Mouse (Mus musculus): ENCODE results near the gene Plekhh2.
A peak's percentile ranks its signal among the peaks of the same experiment; 100 is the strongest.

Plekhh2 gene

DNA sequence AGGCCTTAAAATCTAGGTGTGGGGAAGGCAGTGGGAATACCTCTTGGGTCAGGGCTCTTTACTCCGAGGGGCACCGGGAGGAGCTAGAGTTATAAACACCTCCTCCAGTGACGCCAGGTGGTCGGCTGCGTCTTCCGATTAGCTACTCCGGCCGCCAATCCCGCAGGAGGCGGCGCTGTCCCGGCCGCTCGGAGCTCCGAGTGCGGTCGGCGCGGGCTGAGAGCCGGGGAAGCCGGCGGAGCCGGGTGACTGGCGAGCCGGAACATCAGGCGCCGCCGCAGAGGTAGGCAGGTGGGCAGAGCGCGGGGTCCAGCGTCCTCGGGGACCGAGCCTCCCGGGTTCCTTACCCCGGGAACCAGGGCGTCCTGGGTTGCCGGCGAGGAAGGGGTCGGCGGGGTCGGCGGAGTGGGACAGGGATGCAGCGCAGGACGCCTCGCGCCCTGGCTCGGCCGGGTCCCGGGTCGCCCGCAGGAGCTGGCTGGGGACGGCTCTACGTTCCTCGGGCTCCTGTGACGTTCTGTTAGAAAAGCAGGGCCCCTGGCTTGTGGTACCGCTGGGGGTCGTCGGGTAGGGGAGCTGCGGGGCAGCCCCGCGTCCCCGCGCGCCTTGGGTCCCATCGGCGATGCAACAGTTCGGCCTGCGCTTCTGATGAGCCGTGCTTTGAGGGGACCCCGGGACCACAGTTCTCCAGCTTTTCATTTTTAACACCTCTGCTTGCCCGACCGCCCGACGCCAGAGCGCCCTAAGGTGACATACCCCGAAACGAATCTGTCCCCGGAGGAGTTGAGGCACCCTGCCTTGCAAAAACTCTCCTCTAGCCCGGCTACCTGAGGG is at the start of gene Plekhh2:
Gene Plekhh2 (plus strand): TSS at position 214 of the 834 bp plus-strand sequence.
- DNase-seq (ENCODE audit: low spot score in 2 of 2): peak; percentile 80 to 81

DNA sequence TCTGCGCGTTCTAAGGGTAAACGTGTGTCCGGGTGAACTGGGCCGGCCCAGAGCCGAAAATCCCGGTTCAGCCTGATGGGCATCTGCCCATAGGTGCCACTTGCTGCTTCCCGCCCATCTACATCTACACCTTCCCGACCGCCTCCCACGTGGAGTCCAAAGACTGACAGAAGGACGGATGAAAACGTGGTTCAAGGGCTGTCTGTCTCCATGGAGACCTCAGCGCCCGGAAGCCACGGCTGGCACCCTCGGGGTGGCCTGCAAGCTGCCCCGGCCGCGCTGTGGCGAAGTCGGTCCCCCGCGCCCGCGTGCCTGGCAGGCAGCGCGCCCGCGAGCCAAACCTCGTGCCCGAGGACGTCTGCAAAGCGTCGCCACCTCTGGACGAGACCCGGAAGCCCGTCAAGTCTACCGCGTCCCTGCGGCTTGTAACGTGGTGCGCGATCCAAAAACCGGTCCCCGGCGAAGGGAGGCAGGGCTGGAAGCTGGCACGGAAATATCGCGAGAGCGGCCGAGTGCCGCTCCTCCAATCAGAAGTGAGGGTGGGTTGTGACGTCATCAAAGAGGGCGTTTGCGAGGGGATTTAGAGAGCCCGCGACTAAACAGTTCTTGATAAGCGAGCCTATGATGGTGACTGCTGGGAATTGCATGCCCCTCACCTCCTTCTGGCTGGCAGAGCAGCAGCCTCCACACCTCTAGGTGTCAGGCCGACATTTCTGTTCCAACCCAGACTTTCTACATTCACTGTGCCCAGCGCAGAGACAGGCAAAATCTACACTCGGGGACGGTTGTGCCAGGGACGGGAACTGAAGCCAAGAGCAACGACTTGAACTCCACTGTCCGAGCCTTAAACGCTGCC is 45.7 kb upstream of the Plekhh2 start, which contains the start of gene Thada:
Gene Thada (minus strand): TSS at position 453 of the 856 bp plus-strand sequence.
- peak; percentile 97 for DNase-seq (ENCODE audit: low spot score in 2 of 2)

DNA sequence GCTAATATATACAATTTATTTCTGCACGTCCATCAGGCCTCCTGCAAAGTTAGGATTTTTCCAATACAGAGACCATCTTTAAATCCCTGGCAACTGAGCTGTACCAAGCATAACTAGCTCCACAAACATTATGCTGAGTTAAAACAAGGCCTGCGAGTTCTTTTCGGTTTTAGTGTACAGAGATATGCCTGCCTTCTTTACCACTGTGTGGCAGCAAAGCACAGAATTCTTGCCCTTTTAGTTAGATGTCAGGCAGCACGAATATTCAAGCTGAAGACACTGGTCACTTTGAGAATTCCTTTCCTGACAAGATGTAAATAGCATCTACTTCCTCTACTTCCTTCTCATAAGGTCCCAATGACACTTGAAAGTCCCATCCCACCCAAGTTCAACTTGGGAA is 37.4 kb upstream of the Plekhh2 start:
- DNase-seq (ENCODE audit: low spot score in 2 of 2): no peak

DNA sequence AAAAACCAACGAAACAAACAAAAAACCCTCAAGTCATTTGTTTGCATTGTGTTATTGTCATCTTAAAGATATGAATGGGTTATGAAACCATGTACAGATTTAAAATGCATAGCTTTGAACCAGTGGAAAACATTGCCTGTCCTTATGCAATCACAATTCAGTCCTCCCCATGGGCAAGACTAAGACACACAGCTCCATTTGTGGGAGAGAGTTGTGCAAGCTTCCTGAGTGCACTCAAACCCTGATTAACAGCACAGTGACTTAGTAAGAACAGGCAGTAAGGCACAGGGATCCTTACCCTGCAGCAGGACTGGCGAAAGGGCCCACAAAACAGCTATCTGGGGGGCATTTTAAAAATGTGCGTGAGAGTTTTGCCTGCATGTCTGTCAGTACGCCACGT is 34.5 kb upstream of the Plekhh2 start:
- DNase-seq (ENCODE audit: low spot score in 2 of 2): no peak

DNA sequence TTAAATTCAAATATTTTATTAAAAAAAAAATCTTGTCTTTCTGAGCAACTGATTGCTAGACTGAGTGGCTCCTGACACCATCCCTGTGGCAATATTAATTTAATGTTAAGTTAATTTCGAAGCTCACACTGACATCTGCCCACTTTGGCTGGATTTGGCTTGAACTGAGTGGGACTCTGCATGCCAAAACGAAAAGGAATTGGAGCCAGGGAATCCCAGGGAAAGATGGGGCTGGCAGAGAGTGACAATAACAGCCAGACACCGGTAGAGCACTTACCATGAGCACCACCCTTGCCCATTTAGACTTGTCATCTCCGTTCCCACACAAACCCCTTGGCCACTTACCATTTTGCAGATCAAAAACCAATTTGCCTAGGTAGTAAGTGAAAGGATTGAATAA is 33.4 kb upstream of the Plekhh2 start:
- DNase-seq (ENCODE audit: low spot score in 2 of 2): no peak

DNA sequence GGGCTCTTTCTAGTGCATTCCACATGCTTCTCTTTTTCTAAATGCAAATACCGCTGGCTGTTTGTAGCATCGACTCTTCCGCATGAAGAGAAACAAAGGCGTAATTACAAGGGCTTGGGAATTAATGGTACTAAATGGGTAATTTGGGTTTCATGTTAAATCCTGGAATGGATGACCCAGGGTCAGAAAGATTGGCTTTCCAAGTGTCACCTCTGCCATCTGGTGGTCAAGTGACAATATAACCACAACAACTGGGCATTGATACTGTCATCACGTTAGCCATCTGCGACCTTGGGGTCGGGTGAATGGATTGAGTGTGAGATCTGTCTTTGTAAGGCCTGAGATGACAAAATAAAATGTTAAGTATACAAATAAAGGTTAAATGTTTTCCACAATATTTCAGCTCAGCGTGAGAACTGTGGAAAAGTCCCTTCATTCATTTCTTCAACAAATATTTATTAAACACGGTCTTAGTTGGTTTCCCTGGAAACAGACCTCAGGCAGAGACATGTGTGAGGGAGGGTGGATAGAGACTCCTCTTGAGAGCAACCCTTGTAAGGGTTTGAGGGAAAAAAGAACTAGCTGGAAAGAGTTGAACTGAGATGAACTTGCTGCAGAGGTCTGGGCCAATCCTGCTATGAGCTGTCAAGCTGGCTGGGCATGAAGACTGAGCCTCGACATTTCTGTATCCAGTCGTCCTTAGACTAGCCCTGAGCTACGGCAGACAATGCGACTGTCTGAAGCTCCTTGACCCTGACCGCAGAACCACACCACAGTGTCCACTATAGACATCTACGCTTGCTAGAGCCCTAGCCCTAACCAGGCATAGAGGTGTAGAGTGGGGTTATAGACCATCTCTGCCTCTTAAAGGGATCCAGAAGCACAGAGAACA is 31.0 kb upstream of the Plekhh2 start:
- peak; percentile 15 to 22 for DNase-seq (ENCODE audit: low spot score in 2 of 2)

DNA sequence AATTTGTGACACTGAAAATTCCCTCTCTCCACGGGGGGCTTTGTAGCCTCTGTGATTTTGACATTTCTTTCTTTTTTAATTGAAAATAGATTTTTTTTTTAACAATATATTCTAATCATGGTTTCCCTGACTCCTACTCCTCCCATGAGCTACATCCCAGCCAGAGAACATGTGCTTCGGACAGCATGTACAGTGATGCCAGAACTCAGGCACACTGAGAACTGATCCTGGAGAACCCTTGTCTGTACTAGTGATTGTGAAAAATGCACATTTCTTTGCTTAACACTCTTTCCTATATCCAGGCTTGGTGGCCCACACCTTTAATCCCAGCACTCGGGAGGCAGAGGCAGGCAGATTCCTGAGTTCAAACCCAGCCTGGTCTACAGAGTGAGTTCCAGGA is 28.9 kb upstream of the Plekhh2 start:
- no peak for DNase-seq (ENCODE audit: low spot score in 2 of 2)

DNA sequence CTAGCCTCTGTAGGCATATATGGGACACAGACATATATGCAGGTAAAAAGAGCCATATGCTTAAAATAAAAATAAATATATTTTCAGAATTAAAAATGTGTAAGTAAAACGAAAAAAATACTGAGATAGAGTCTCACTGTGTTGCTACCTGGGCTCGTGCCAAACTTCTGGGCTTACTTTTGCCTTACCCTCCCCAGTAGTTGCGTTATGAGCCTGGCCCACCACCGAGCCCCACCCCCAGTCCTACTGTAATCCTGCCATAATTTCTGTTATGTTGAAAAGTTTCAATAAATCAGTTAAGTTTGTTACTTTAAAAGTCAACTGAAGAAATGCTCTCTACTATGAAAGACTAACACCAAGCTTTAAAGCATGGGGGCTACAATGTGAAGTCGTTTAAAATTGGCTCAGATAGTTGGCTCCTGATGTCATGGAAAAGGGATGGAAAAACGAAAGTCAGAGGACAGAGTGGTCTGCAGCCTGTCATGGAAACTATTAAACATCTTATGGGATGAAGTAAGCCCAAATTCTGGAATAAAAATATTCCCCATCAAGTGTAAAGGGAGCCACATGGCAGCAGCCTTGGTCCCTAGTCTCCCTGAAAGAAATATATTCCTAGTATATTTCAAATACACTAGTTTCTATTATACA is 27.9 kb upstream of the Plekhh2 start:
- no peak for DNase-seq (ENCODE audit: low spot score in 2 of 2)

DNA sequence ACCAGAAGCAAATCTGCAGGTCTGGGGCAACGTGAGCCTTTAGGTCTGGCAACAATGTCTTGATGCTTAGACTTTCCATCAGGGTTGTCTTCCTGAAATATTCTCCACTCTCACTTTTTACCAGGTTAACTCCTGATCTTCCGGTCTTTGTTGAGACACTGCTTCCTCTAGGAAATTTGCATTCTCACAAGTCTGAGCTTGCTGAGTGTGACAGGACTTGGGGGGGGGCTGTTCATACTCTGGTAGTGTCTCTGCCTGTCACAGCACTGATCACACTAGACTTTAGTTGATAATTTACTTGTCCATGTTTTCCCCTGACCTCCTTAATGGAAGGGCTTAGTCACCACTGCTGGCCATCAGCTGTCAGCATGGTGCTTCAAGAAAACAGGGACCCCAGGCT is 24.3 kb upstream of the Plekhh2 start:
- DNase-seq (ENCODE audit: low spot score in 2 of 2): no peak

DNA sequence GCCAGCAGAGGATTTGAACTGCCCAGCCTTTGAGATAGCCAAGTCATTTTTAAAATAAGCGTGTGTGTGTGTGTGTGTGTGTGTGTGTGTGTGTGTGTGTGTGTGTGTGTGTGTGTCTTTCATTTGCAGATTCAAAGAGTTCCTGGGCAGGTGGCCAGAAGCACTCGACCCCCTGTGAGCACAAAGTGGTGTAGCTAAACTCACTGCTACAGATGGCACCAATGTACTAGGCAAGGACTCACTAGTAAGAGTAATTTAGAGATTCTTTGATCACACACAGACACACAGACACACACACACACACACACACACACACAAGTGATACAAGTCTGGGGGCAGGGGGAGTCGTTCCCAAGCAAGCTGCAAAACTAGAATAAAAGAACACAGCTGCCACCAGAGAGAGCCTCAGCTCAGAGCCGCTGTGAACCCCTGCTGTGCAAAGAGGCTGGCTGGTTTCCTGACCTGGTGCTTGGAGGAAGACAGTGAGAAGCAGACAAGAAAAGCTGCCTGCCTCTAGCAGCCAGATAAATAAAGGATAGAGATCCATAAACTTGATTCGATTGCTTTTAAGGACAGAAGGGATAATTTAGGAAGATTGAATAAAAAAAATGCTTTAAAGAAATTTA is 19.3 kb upstream of the Plekhh2 start:
- DNase-seq (ENCODE audit: low spot score in 2 of 2): no peak

DNA sequence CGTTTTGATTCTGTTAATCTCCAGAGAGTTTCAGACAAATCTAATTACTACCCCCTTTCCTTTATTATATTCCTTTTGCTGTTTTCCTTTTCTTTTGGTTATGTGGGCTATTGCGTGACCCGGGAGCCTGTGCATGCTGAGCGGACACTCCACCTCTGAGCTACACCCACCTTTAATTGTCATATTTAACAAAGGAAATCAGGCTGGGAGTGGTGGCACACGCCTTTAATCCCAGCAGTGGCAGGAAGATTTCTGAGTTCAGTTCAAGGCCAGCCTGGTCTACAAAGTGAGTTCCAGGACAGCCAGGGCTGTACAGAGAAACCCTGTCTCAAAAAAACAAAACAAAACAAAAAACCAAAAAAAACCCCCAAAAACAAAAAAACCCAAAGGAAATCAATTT is 14.7 kb upstream of the Plekhh2 start:
- DNase-seq (ENCODE audit: low spot score in 2 of 2): no peak

DNA sequence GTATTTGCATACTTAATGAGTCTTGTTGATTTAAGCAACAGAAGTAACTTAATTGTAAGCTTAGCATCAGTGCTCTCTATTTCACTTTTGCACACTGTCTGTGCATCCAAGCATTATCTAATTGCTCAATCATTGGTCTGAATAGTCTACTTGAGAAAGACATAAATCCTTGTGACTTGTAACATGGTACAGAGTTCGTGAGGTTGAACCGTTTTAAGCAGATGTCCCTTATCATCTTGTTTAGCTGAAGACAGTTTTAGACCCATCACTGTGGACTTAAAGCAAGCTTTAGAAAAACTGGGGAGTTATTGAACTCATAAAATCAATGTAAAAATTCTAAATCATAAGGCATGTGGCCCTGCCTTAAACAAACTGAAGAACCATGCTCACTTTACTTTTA is 14.1 kb upstream of the Plekhh2 start:
- no peak for DNase-seq (ENCODE audit: low spot score in 2 of 2)

DNA sequence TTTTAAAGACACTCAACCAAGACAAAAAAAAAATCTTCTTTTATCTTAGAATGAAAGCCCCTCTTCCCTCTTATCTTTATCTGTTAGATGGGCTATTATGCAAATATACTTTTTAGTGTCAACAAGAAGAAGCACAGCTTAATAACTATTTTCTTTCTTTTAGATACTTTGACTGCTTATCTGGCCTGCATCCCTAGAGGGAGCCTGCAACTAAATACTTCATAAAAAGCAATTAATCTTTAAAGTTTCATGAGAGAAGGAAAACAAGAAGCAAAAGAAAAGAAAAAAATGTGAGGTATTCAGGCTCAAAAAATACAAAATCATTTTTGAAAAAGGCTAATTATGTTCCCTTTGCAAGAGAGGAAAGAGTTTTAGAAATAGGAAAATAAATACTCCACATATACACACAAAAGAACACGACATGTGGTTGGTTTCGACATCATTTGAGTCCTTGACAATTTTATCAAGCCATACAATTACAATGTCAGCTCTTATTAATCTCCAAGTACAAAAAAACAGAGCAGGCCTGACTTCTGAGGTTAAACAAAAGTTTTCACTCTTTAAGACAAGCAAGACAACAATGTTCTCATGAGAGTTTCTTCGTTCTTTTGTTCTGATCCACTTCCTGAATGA is 13.6 kb upstream of the Plekhh2 start:
- no peak for DNase-seq (ENCODE audit: low spot score in 2 of 2)

DNA sequence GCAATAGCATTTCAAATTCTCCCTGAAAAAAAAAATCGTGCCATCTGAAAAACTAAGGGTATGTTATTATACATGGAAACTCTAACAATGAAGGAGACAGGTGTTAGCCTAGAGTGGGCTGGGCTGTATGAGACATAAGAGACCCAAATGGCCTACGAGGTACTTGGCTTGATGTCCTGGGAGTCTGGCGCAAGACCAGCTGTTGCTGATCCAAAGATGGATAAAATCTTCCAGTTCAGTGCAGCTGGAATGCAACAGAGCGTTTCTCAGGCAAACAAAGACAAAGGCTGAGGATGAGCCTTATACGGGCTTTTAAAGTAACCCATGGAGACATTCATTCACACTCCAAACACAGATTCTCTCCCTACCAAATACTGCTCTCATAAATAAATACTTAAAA is 13.1 kb upstream of the Plekhh2 start:
- DNase-seq (ENCODE audit: low spot score in 2 of 2): no peak

DNA sequence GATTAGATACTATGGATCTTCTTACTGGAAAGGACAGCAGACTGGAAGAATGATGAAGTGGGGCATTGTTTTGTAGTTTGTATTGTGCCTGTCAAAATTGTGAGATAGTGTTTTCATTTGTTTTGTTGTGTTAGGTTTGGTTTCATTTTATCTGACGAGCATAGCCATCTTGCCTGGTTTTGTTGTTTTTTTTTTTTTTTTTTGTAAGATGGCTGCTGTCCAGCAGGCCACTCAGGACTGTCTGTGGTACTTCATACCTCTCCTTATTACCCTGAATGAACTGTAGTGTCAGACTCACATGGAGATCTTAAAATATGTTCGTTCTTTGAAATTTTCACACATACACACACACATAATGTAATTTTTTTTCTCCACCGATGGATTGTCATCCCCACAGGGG is 9.4 kb upstream of the Plekhh2 start:
- DNase-seq (ENCODE audit: low spot score in 2 of 2): no peak

DNA sequence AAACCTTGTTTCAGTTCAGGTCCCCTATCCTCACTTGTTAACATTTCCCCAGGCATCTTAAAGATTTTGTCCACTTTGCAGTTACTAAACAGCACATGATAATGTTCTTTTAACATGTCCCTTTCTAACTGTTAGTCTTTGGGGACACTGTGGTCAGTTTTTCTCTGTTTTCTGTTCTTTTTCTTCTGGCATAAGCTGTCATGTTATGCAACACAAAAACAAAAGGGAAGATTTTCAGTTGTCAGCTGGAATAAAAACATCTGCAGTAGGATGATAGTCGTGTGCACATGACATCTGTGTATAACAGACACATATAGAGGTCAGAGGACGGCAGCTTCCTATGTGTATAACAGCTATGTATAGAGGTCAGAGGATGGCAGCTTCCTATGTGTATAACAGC is 5.8 kb upstream of the Plekhh2 start:
- DNase-seq (ENCODE audit: low spot score in 2 of 2): peak; percentile 21

DNA sequence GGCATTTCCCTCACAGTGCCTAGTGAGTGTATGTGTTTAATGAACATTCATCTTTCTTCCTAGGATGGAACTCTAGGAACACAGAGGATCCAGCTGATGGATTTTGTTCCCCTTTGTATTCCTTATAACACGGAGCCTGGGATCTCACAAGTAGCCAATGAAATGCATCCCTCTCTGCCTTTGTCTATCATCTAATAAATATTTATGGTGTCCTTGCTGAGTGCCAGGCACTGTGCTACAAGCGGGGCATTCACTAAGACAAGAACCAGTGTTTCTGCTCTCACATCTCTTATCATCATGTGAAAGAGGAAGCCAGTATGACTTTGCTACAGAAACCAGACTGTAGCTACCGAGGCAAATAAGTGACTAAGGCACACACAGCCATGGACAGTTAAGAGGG is 3.0 kb upstream of the Plekhh2 start:
- no peak for DNase-seq (ENCODE audit: low spot score in 2 of 2)

DNA sequence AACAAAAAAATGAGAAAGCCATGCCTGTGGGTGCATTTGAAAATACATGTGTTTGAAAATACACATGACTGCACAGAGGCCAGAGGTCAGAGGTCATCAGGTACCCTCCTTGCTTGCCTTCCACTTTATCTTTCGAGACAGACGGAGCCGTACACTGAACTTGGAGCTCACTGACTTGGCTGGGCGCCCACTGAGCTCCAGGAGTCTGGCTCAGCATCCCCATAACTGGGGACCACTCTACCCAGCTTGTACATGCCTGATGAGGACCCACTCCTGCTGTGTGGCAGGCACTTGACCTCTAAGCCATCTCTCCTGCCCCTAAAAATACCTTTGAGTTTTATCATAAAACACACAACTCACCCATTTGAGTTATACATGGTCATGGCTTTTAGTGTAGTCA is 2.5 kb upstream of the Plekhh2 start:
- DNase-seq (ENCODE audit: low spot score in 2 of 2): no peak

DNA sequence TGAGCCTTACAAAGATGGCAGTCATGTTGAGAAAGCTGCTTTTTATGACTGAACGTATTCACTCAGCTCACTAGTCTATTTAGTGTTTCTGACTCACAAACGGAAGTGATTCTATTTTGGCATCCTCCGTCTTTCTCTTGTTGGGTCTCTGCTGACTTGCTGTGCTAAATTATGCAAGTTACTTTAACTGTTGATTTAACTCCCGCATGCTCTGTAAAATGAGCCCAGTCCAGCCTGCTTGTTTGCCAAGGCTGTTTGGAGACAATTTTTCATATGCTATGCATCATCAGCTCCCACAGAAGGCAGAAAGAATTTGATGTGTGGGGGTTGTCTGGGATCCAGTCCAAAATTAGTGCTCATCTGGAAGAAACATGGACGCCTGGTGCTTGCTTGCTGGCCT is 1.3 kb upstream of the Plekhh2 start:
- DNase-seq (ENCODE audit: low spot score in 2 of 2): peak; percentile 63 to 65

DNA sequence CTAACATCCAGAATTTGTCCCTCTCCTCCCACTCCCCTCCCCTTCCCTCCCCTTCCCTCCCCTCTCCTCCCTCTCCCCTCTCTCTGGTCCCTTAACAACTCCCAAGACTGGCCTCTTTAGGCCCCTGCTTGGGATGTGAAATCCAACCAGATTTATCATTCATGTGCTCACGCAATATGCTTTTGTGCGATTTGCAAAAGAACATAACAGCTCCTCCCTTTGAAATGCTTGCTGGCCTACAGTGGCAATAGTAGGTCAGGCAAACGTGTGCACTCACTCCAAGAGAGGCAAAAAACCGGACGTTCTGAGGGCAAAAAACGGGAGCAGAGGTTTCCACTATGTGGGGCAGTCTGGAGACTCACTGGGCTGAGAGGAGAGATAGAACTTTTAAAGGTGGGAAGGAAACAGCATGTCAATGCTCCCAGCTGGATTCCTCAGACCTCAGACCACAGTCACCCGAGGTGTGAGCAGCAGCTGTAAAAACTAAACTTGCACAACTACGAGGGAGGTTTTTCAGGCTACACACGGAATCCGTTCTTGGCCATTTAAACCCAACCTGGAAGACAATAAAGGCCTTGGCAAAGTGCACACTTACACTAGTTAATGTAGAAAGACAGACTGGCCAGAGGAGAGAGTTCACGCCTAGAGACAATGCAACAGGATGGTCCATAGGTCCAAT is 595 bp upstream of the Plekhh2 start:
- no peak for DNase-seq (ENCODE audit: low spot score in 2 of 2)
